Mouse (Mus musculus): ENCODE measurements at regions not wholly inside any gene's neighbourhood (a gene's known extent, or its start where the extent isn't known, plus 50 kb on each side); places are given as distances from the start of the nearest gene placed in this dataset.

DNA sequence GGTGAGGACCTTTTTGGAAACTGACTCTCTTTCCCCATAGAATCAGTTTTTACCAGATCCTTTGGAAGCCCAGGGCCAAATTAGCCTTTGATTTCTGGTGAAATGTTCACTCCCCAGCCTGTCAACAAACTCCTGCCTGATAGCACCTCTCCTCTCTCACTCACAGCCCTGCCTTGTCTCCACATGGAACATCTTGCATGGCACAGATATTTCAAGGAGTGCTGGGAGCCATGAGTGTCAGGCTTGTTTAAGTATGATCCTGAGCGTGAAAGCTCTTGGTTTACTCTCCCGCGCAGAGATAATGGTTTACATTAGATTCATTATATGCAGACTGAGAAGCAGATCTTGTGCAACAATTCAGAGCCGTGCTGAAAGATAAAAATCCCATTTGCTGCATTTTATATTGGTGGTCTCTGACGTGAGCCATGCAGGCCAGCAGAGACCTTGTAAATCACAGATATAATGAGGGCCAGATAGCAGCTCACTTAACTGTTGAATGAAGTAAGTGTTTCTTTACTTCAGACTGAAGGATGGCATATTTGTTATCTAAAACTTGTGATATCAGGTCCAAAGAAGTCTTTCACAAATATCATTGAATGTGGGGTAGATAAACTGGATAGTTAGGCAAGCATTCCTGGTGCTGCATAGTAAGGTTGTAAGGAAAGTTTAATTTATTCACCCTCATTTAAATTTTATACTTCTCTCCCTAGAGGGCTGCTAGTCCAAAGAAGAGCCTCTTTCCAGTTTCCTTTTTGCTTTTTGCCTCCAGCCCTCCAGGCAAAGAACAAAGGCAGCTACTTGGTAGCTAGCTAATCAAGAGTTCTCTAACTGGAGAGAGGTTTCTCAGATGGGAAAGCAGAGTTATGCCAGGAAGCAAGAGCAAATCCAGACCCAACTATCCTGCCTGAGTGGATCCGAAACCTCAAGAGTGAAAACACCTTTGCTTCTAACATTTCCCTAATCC, 81.8 kb downstream of the Tbx18 start:
- no peak for DNase-seq (ENCODE audit: low spot score in 2 of 2)

DNA sequence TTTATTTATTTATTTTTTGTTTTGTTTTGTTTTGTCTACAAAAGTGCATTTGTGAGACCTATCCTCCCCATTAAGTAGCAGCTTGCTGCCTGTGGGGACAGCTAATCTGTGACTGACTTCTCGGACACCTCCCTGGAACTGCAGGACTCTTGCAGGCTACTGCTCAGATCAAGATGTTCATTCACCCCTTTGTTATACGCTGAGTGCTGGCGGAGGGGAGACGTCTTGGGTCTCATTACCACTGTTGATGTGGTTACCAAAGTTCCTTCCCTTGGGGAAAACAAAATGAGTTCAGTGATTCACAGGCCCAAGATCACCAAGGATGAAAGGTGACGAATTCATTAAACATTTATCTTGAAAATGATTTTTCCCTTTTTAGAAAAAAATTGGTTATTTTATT, 82.7 kb downstream of the Tbx18 start:
- no peak for DNase-seq (ENCODE audit: low spot score in 2 of 2)

DNA sequence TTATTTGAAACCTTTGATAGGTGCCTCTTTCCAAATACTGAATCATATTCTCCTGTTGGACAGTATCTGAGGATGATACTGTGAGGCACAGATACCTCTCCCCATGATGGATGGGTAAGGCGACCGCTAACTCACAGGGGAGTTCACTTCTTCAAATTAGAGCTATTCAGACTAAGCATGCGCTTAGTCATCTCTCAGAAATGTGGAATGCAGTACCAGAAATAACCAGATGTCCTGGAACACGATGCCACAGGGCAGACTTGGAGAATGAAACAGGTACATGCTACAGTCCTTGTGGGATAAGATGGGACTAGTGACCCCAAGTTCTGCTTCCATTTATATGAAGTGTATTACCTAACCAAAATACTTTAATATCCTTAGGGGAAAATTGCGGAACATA, 86.0 kb downstream of the Tbx18 start:
- DNase-seq (ENCODE audit: low spot score in 2 of 2) = no peak

DNA sequence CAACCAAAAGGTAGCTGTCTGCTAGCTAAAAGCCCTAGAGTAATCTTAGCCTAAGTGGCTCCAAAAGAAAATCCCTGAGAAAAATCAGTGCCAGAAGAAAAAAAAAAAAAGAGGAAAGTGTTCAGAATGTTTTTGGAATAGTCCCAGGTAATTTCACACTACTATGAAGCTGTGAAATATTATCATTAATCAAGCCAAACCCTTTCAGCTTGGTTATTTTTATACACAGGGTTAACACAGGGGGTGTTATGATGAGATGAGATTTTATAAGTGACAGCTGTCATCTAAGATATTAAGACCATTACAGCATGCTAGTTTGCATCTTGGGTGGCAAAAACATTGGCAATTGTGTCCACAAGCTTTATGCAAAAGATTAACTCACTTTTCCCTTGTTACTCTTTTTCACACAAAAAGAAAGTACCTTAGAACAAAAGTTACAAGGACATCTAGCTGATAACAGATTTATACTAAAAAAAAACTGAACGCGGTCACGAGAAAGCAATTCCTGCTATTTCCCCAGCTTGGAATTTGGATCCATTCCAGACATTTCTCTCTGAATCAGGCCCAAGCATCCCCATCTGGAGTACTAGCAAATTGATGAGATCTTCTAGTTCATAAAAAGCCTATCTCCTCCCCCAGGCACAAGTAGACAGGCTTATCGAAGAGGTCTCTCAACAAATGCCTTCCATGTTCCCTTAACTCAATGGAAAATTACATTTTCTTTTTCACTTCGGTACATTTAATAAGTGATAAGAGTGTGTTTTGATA, 97.0 kb downstream of the Tbx18 start:
- DNase-seq (ENCODE audit: low spot score in 2 of 2) = no peak

DNA sequence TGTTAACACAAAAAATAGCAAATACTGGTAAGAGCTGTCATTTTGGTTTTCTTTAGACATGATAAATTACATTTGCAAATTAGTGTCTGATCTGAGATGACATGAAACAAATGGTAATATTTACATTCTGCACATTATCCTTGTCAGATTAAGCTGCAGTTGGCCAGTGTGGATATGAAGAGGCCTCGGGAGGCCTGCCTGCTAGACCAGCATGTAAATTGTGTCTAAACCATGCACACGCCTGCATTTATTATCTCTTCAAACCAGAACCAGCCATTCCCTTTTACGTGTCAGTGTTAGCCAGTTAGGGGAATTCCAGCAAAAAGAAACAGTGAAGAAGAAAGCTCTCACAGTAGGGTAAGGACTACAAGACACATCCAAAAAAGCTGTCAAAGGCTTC, 104.6 kb downstream of the Tbx18 start:
- no peak for DNase-seq (ENCODE audit: low spot score in 2 of 2)

DNA sequence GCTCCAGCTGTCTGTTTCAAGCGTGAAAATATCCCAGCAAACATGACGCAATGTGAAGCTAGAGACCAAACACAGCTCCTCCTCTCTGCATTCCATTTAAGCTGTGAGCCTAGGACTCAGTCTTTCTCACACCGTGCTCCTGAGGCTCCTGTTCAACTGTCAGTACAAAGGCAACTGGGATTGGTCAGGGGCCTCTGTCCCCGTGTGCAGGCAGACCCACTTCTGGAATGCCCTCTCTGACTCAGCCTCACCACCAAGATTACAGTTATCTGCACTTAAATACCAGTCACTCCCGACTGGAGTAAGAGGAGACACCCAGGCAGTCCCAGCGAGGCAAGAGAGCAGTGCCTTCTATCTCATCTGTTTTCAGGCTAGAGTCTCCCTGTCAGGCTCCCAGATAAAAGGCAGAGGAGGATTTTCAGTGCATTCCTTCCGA, 112.8 kb downstream of the Tbx18 start:
- no peak for DNase-seq (ENCODE audit: low spot score in 2 of 2)

DNA sequence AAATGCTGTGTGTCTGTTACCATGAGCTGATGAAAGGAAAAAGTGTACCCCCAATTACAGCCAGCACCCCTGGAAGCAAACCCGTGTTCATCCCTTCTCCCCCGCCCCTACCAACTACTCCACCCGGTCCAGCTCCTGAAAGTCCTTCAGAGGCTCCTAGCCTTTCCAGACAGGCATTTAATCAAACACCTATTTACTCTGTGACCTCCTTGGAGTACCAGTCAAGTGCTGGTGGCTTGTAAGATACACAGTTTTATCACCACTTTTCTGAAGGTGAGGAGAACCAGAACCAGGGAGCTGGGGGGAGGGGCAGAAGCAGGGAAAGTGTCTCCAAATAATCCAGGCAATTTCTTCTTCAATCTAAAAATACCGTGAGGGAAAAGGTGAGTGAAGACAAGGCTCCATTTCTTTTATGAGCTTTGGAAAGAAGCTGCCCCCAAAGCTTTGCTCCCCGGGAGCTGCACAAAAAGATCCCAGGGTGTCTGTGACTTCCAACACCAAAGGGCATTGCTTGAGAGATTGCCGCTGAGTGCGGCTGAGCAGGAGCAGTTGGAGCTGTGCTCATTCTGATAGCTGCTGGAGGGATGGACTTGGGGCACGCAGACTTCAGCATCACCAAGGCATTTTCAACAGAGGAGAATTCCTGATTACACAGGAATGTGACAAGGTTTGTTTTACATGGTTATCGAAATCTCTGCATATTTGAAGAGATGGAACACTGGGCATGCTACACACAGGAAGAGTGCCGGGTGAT, 123.0 kb downstream of the Tbx18 start:
- no peak for DNase-seq (ENCODE audit: low spot score in 2 of 2)

DNA sequence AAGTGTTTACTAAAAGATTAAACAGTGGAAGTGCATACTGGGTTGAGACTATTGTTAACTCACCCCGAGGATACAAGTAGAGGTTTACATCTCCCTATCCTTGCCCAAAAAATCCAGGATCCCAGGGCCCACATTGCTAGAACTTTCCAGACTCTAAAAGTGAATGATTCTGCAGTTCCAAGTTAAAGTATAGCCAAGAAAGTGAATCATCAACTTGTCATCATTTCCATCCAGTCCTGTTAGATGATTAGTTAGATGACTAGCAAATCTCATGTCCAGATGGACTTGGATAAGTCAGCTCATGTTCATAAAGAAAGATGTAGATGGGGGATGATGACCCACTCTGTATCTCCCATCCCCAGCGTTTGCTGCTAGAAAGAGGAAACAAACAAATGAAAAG, 155.5 kb downstream of the Tbx18 start:
- DNase-seq (ENCODE audit: low spot score in 2 of 2) = no peak

DNA sequence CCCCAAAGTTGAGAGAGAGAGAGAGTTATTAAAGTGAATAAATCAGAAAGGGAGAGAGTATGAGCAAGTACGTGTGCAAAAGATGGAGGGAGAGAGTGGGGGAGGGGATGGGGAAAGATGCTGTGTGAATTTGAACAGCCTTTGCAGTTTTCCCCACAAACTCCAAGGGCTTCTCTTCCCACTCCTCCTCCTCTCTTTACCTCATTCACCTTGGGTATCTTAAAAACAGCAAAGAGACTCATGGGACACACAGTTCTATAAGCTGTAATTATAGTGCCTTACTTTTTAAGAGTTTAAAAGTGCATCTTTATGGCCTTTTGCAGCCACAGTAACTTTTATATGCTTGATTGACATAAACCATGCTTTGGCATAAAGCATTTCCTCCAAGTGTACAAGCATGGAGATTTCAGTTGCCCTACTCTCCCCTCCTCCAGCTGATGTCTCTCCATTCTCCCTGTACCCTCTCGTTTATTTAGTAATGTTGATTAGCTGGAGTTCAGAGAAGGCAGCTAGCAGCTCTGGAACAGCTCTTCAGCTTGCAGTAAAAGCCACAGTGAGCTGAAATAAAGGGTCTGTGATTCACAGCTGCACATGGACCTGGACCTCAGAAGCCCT, 156.7 kb downstream of the Tbx18 start:
- no peak for DNase-seq (ENCODE audit: low spot score in 2 of 2)

DNA sequence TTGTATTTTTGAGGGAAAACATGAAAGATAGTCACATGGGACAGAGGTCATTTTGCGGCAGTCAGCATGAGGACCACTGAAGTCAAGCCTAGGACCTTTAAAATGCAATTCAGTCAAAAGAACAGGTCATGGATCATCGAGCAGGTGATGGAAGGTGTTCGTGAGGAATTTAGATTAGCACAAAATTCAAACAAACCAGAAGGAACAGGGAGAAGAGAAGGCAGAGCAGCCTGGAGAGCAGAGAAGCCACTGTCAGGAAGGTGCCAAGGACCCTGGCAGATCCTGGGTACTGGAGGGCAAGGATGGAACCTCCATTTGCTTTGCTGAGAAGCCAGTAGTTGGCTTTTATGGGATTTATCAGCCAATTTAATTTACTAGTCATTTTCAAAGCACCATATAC, 167.8 kb downstream of the Tbx18 start:
- DNase-seq (ENCODE audit: low spot score in 2 of 2) = no peak

DNA sequence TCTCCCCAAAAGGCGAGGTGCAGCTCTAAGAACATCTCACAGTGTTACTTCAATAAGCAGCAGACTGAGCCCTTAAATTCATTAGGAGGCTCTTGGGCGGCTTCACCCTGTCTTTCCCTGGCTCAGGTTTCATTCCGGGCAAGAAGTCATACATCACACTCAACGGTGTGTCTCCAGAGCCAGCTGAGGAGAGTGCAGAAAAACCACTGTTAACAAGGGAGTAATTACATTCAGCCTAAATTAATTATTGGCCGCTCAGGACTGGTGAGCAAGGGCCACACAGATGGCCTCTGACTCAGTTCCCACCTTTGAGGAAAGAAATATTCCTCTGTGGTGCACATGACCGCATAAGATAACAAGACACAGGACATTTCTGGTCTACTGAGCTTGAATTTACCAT, 168.3 kb downstream of the Tbx18 start:
- no peak for DNase-seq (ENCODE audit: low spot score in 2 of 2)

DNA sequence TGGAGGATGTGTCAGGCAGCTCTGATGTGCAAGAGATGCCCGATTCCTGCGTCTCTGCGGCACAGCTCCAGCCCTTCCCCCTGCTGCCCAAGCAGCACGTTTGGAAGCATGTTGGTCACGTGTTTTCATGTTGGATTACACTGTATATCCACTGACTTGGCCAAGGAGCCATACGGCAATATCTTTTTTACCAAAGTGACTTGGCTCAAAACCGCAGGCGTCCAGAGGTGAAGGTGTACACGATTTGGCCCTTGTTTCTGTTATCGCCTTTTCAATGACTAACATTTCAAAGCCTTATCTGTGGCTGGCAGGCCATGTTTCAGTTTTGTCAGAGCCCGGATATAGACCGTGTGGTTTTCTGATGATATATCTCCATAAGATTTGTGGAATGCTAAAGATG, 173.2 kb downstream of the Tbx18 start:
- no peak for DNase-seq (ENCODE audit: low spot score in 2 of 2)

DNA sequence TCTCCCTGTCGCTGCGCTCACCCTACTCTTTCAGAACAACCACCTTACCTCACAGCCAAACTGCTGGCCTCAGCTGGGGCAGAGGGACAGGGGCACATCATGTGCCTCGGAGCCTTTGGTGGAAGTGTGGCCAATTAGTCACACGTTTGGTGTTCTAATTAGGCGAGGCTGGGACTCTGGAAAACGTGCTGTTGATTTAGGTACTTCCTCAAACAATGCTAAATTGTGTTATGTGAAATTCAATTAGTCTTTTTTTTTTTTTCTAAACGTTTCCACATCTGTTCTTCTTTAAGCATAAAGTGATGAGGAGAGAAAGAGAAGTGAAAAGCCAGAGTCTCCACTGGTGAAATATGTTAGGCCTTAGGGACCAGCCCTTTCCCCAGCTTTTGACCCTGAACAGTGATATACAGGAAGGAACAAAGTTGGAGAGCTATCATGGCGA, 174.1 kb downstream of the Tbx18 start:
- no peak for DNase-seq (ENCODE audit: low spot score in 2 of 2)

DNA sequence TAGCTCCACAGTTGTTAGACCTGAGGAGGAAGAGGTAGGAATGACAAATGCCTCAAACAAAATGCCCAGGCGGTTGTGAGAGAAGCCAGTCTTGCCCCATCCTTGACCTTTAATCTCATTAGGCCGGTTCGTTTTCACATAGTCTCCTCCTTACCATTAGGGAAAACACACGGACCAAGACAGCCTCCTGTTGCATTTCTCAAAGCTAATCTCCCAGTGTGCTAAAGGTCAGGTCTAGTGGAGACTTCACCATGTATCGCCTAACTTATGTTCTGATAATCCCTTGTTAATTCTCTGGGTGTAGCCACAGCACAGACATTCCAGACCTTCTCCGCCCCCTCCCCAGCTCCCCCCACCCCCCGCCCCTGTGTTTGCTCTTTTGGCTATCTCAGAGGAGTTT, 174.5 kb downstream of the Tbx18 start:
- DNase-seq (ENCODE audit: low spot score in 2 of 2) = no peak

DNA sequence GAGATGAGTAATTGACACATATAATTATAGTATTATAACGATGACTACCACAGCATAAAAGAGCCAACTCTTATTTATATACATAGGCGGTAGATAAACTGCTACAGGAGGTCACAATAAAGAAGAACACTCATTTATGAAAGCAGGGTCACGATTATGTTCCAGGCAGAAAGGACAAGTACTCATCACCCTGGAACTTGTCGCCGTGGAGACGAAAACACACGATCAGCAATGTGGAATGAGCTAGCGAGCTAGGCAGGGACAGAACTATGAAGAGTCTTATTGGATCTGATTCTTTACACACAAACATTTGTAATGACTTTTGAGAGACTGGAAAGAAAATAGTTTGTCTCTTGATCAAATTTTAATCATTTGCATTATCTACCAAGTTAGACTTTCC, 197.9 kb downstream of the Tbx18 start:
- DNase-seq (ENCODE audit: low spot score in 2 of 2) = no peak

DNA sequence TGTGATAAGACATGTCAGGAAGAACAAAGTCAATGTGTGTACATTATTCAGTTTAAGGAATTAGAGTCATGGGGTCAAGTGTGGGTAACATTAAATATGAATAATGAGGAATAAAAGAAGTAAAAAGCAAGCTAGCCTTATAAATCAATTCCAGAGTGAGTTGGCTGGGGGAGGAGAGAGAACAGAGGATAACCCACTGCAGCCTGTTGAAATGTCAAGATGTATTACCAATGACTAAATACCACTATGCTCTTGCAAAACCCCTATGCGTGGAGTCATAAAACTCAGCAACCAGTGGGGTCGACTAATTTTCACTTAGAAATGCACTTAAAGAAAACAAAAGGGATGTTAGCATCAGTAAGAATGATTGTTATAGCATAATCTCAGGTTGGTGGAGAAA, 201.2 kb downstream of the Tbx18 start:
- no peak for DNase-seq (ENCODE audit: low spot score in 2 of 2)

DNA sequence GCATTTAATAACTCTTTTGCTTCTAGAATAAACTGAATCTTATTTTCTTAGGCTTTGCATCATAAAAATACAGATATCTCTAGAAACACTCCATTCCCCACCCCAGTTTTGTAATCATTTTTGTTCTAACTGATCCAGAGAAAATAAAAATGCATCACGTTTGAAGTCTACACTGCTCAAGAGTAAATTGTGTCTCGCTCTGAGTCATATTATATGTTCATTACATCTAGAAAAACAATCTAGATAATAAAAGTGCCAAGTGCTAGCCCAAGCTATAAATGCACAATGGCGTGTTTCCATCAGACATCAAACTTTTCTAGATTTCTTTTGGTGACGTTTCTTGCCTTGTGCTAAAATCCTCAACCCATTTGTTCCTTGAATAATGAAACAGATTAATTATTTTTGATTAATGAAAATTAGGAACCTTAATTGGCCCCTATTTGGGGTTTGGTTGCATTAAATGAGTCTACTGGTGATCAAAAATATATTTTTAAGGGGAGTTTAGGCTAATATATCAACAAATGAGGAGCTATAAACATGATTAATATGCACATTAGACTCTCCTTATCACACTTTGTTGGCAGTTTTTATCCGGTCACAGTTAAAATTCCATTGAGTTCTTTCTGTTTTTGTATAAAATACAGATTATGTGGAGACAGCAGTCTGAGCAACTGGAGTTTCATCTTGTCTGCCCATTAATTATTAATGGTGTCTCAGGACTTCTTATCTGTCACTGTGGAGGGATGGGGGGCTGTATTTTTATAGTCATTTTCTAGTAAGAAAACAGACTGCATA, 206.0 kb downstream of the Tbx18 start:
- DNase-seq (ENCODE audit: low spot score in 2 of 2) = no peak

DNA sequence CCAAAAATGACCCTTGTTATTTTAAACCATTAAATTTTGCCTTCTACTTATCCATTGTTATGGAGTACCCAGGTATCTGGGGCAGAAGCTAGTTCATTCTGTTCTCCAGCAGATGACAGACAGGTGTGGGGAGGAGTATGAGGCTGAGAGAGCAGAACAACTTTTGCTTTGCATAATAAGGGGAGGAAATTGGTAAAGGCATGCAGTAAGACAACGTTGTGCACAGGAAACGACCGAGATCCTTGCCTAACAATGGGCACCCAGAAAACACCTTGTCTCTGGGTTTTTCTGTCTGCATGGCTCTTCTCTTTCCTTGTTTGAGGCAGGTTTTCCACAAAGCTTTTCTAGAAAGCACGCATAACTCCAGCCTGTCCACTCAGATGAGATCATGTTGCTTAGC, 220.4 kb downstream of the Tbx18 start:
- no peak for DNase-seq (ENCODE audit: low spot score in 2 of 2)

DNA sequence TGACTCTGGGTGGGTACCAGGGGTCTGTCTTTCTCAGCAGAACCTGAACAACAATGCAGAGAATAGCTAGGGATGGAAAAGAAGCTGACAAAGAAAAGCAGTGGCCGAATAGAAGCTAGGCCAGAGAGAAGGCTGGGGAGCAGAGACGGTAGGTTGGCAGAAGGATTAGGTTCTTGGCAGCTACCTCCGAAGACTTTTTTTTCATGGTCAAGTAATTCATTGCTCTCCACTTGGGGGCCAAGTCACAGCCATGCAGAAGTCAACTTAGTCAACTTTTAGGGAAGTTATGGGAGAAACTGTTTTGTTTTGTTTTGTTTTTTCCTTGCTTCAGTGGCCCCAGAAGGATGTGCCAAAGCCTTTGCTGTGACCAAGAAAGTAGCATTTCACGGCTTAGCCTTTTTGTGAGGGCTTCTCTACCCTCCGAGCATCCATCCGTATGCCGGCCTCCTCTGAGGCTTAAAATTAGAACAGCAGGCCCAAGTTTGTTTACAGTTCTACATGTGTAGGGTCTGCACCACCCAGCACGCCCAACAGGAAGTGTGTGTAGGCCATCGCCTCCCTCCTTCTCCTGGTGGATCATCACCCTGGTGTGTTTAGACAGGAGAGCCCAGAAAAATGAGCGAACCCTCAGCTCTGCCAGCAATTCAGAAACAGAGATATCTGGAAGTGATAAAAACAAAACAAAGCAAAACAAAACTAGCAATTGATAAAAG, 226.2 kb downstream of the Tbx18 start:
- no peak for DNase-seq (ENCODE audit: low spot score in 2 of 2)

DNA sequence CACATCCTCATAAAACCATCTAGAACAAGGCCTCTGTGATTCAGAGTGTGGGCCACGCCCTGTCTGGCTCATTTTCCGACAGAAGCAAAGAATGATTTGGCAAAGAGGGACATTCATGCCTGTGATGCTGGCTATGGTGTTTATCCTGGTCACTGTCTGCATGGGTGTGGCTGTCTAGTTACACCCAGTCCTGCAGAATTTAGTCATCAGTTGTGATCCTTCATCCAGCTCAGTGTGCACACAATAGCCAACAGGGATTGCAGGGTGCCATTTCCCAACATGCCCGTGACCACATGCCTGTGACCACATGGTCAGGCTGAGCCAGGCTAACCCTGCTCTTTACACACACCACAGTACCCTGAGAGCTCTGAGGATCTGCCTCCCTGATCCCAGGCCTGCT, 208.8 kb upstream of the Cep162 start:
- no peak for DNase-seq (ENCODE audit: low spot score in 2 of 2)
